Mouse (Mus musculus) erythroblast, embryonic 14.5 days (primary cell): ENCODE results near the gene Brsk2.

Experiments
- GATA1 ChIP-seq: IDR thresholded peaks from 2 replicates; pipeline ENCODE4 v1.6.1; 2012; ENCODE audit warnings: low read length, inconsistent platforms, mixed read lengths
- TAL1 ChIP-seq: IDR thresholded peaks from 3 replicates; pipeline ENCODE4 v1.6.1; 2012; ENCODE audit warnings: low read length, inconsistent platforms, mixed read lengths

DNA sequence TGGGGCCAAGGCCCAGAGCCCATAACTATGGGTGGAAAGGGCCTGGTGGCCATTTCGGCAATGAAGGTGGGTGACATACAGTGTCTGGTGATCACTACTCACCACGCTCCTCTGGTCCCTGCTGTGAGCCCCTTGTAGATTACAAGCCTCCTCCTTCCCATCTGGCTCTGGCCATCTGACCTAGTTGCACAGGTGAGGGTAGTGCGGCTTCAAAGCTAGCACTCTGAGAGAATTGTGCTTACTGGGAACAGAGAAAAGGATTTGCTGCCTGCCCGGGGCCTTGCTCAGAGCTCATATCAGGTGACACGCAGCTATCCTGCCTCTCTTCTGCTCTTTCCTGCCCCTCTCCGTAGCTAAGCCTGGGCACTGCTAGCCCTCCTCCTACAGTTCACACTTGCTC, 4.1 kb downstream of the Brsk2 start:
- TF ChIP-seq GATA1 (no peak), TAL1 (no peak)
